Mouse (Mus musculus) liver, embryonic 14.5 days (tissue): Measurements from ENCODE around the gene Lamtor2. TPM values are rescaled to one million over a fixed set of nuclear protein-coding genes. Genes with fewer than 3 reads are reported as not detected.

ENCODE experiments used
- ATAC-seq: fragments of 200-750 bp; cut with Nextera tagmentation; 2 replicates; pipeline ENCODE4 v1.8.0; 2017; ENCODE audit warnings: moderate number of reproducible peaks, mild to moderate bottlenecking, moderate library complexity; ENCODE audit not compliant: insufficient read depth
- DNase-seq, 3 experiments: peaks; one replicate each; pipeline ENCODE4 v3.0.0-alpha.2; 2012 to 2013; ENCODE audit warnings: low read depth in 3 of 3, low spot score in 3 of 3
- H3K27ac ChIP-seq: fragments of 300-500 bp; sonication (generic); 2 replicates; pipeline ENCODE4 v1.5.1; 2014; ENCODE audit warnings: moderate library complexity, mild to moderate bottlenecking, control low read depth, inconsistent platforms
- H3K27me3 ChIP-seq: fragments of 300-500 bp; sonication (generic); 2 replicates; pipeline ENCODE4 v1.6.1; 2014; ENCODE audit warnings: mild to moderate bottlenecking, low read length, moderate library complexity; ENCODE audit not compliant: control insufficient read depth, insufficient read depth
- H3K36me3 ChIP-seq: fragments of 300-500 bp; sonication (generic); replicated peaks from 2 replicates; pipeline ENCODE4 v1.6.1; 2014; ENCODE audit warnings: low read depth; ENCODE audit not compliant: control insufficient read depth, insufficient read depth
- H3K4me1 ChIP-seq, 2 experiments: fragments of 200-500 bp in 1 of 2; fragments of 300-500 bp in 1 of 2; sonication (generic) in 1 of 2; replicated peaks; 2 replicates each; pipeline ENCODE4 v1.6.1; 2012 to 2014; ENCODE audit warnings: antibody characterized with exemption in 1 of 2, inconsistent platforms in 1 of 2, low read length in 1 of 2; ENCODE audit not compliant: control insufficient read depth in 2 of 2, insufficient read depth in 2 of 2
- H3K4me2 ChIP-seq: fragments of 300-500 bp; sonication (generic); 2 replicates; pipeline ENCODE4 v1.6.1; 2014; ENCODE audit warnings: low read depth, mild to moderate bottlenecking, control low read depth, moderate library complexity
- H3K4me3 ChIP-seq, 2 experiments: fragments of 200-500 bp in 1 of 2; fragments of 300-500 bp in 1 of 2; sonication (generic) in 1 of 2; 2 replicates each; pipeline ENCODE4 v1.5.1; 2012 to 2014; ENCODE audit warnings: low read depth in 2 of 2, low read length in 2 of 2, mild to moderate bottlenecking in 2 of 2, control low read depth in 1 of 2, inconsistent platforms in 1 of 2, moderate library complexity in 1 of 2; ENCODE audit not compliant: insufficient read depth in 1 of 2
- H3K9ac ChIP-seq: fragments of 300-500 bp; sonication (generic); replicated peaks from 2 replicates; pipeline ENCODE4 v1.6.1; 2014; ENCODE audit warnings: mild to moderate bottlenecking, control low read depth, moderate library complexity
- H3K9me3 ChIP-seq: fragments of 300-500 bp; sonication (generic); 2 replicates; pipeline ENCODE4 v1.6.1; 2016; ENCODE audit warnings: low read length, mixed read lengths; ENCODE audit not compliant: control insufficient read depth
- CTCF ChIP-seq: IDR thresholded peaks from 2 replicates; pipeline ENCODE4 v1.5.1; 2016; ENCODE audit warnings: antibody characterized with exemption, low read depth, control low read depth
- EP300 ChIP-seq: IDR thresholded peaks from 2 replicates; pipeline ENCODE4 v1.6.1; 2016; ENCODE audit warnings: antibody characterized with exemption, low read depth
- WGBS: fragments of 180-500 bp; shearing (Covaris S2); extraction: QIAGEN DNeasy Blood & Tissue Kit; methylation state at CpG from one replicate; pipeline ENCODE4 v1.1.7; 2014; ENCODE audit not compliant: insufficient replicate concordance; 5-methylcytosine and 5-hydroxymethylcytosine counted together
- polyA plus RNA-seq, 2 experiments: library from polyadenylated mRNA; depleted of rRNA in 1 of 2; stranded (reverse) in 1 of 2; unstranded in 1 of 2; fragments of >200 nt; fragmentation: Nextera tagmentation in 1 of 2; extraction: Ambion mirVana in 1 of 2; gene quantifications; 2 replicates each; pipeline versions ENCODE4 v1.2.1 to v1.2.3; 2012 to 2014

Lamtor2 gene
- polyA plus RNA-seq, 2 experiments, result 62.0 to 73.1 TPM

GRCm38 (mm10) chr3:88527565-88527964, 25.3 kb downstream of the Lamtor2 start:
- DNase-seq, result no peak
- H3K36me3 ChIP-seq, result no peaks in the 10 kb centered on the region
- ATAC-seq, result no peak
- H3K27ac ChIP-seq, result no peak overlapping the region
- TF ChIP-seq EP300 (no peak), CTCF (no peak)
- no peak overlapping the region for H3K4me3 ChIP-seq
- no peak overlapping the region for H3K9ac ChIP-seq
- peaks cover 1% of the 10 kb centered on the region for H3K27me3 ChIP-seq
- WGBS, result 34% methylated on average over 8 of the region's 8 CpGs
- H3K4me1 ChIP-seq, result peaks cover 2 to 8% of the 10 kb centered on the region in 2 experiments; a peak in 2 of 4 replicates
- no peak overlapping the region for H3K4me2 ChIP-seq
- no peaks in the 10 kb centered on the region for H3K9me3 ChIP-seq

- ATAC-seq, result peak; percentile 69
- Histone ChIP-seq H3K4me1 (peaks cover 2 to 8% of the 10 kb centered on the region in 2 experiments; a peak in 2 of 4 replicates), H3K36me3 (no peaks in the 10 kb centered on the region), H3K4me3 (no peak overlapping the region), H3K9ac (no peak overlapping the region), H3K4me2 (no peak overlapping the region), H3K27me3 (no peaks in the 10 kb centered on the region), H3K9me3 (no peaks in the 10 kb centered on the region), H3K27ac (no peak overlapping the region)
- 29% methylated on average over 17 of the region's 17 CpGs for WGBS
- TF ChIP-seq EP300 (no peak), CTCF (peak; percentile 100)
- peak; percentile 76 for DNase-seq
Observed at GRCm38 (mm10) chr3:88526157-88527131, 26.4 kb downstream of the Lamtor2 start.

- TF ChIP-seq EP300, result no peak
- no peaks in the 10 kb centered on the region for H3K36me3 ChIP-seq
- H3K4me1 ChIP-seq, result peaks cover 0 to 6% of the 10 kb centered on the region in 2 experiments; a peak in 1 of 4 replicates
- H3K27me3 ChIP-seq, result no peaks in the 10 kb centered on the region
- DNase-seq (no peak), ATAC-seq (no peak)
- H3K9ac ChIP-seq, result no peak overlapping the region
- H3K4me2 ChIP-seq, result no peak overlapping the region
- no peak overlapping the region for H3K27ac ChIP-seq
- H3K4me3 ChIP-seq, result no peak overlapping the region
- H3K9me3 ChIP-seq, result no peaks in the 10 kb centered on the region
- WGBS, result 61% methylated on average over 5 of the region's 5 CpGs
Observed at GRCm38 (mm10) chr3:88525021-88525420, 27.9 kb downstream of the Lamtor2 start.

- 72% methylated on average over 8 of the region's 8 CpGs for WGBS
- no peak overlapping the region for H3K4me2 ChIP-seq
- H3K27me3 ChIP-seq, result no peaks in the 10 kb centered on the region
- H3K36me3 ChIP-seq, result no peaks in the 10 kb centered on the region
- ATAC-seq (no peak), DNase-seq (no peak)
- H3K27ac ChIP-seq, result no peak overlapping the region
- no peaks in the 10 kb centered on the region; a peak in 1 of 4 replicates for H3K4me1 ChIP-seq
- TF ChIP-seq EP300, result no peak
- TF ChIP-seq CTCF, result no peak
- H3K9ac ChIP-seq, result no peak overlapping the region
- no peaks in the 10 kb centered on the region for H3K9me3 ChIP-seq
- H3K4me3 ChIP-seq, result no peak overlapping the region
Observed at GRCm38 (mm10) chr3:88523027-88523426, 29.8 kb downstream of the Lamtor2 start.

- Histone ChIP-seq H3K4me2 (no peak overlapping the region), H3K27ac (no peak overlapping the region), H3K27me3 (no peaks in the 10 kb centered on the region), H3K9me3 (no peaks in the 10 kb centered on the region), H3K4me1 (no peaks in the 10 kb centered on the region), H3K36me3 (no peaks in the 10 kb centered on the region), H3K4me3 (no peak overlapping the region), H3K9ac (no peak overlapping the region)
- WGBS, result 10% methylated on average over 9 of the region's 9 CpGs
- DNase-seq (peak in 1 of 3 experiments; percentile 56), ATAC-seq (peak; percentile 9; the same call in 1 of the 2 replicates)
- TF ChIP-seq CTCF (peak; percentile 99), EP300 (no peak)
Observed at GRCm38 (mm10) chr3:88521803-88522331, 31.0 kb downstream of the Lamtor2 start.
